In genomic region chr13:9191172-9192140, GRCm38 (mm10) we compare ENCODE assay signal across 9 mouse cellular contexts.
DNase-seq lines count a peak whose midpoint lies in the region; ATAC-seq and TF ChIP-seq lines count a peak whose summit lies in the region.
"Had no signal": no experiment of that assay in that cellular context is flagged by ENCODE, and none has a peak within 500 bp of the region (broad histone marks: within the 10 kb centered on the region; RNA-seq: fewer than 3 reads in every experiment).

No protein-coding gene starts in this region.

- H3K4me2 ChIP-seq in kidney, embryonic 15.5 days = peak overlapping the region; percentile 2; the same call in 1 of the 2 replicates
- H3K4me2 ChIP-seq in midbrain, postnatal 0 days (ENCODE audit: low read depth, low read length, poor library complexity, severe bottlenecking) = peak overlapping the region; percentile 10; the same call in 1 of the 2 replicates
- H3K4me2 ChIP-seq: neural tube, embryonic 12.5 days had no signal

- no peaks in the 10 kb centered on the region for H3K36me3 ChIP-seq in kidney, embryonic 15.5 days
- H3K36me3 ChIP-seq in midbrain, postnatal 0 days (ENCODE audit: insufficient read depth, low read length) = no peaks in the 10 kb centered on the region
- H3K36me3 ChIP-seq: neural tube, embryonic 12.5 days had no signal

- TF ChIP-seq CTCF in embryonic fibroblast, embryonic 13.5 days (IDR thresholded peaks at IDR 0.05; ENCODE audit: borderline replicate concordance, insufficient read depth, low read length) = no peak
- no peak for TF ChIP-seq CTCF in midbrain, postnatal 0 days (IDR thresholded peaks at IDR 0.05)

- no peak overlapping the region for H3K27ac ChIP-seq in kidney, embryonic 15.5 days
- H3K27ac ChIP-seq in embryonic fibroblast, embryonic 13.5 days (ENCODE audit: insufficient read depth, low read length) = peak overlapping the region; percentile 67
- no peak overlapping the region for H3K27ac ChIP-seq in midbrain, postnatal 0 days (ENCODE audit: low read depth, low read length)
- H3K27ac ChIP-seq: neural tube, embryonic 12.5 days had no signal

- no peak for DNase-seq in kidney, adult 9 months
- DNase-seq in ZHBTc4 (ENCODE audit: low read depth, low spot score) = peak; percentile 28
- peak; percentile 47 to 51 for DNase-seq in heart, postnatal 10 days
- peak; percentile 83 to 86 for DNase-seq in left cerebral cortex, postnatal 36 days (ENCODE audit: low spot score in 2 of 2)
- peak; percentile 10 for DNase-seq in midbrain, postnatal 0 days (ENCODE audit: low spot score)

- H3K27me3 ChIP-seq in kidney, embryonic 15.5 days = no peaks in the 10 kb centered on the region
- no peaks in the 10 kb centered on the region for H3K27me3 ChIP-seq in midbrain, postnatal 0 days (ENCODE audit: insufficient read depth, low read length)
- H3K27me3 ChIP-seq: neural tube, embryonic 12.5 days had no signal

- no peak; the same call in 1 of the 2 replicates for ATAC-seq in kidney, embryonic 15.5 days (replicated peaks; ENCODE audit: low FRiP score)
- ATAC-seq in midbrain, postnatal 0 days (ENCODE audit: low FRiP score) = no peak; the same call in 1 of the 2 replicates
- no peak for ATAC-seq in erythroid progenitor cell, adult 5-6 weeks (replicated peaks; ENCODE audit: low FRiP score, poor library complexity, severe bottlenecking)

- H3K9ac ChIP-seq in kidney, embryonic 15.5 days = no peak overlapping the region
- H3K9ac ChIP-seq in midbrain, postnatal 0 days (replicated peaks; ENCODE audit: low read length, poor library complexity, severe bottlenecking) = no peak overlapping the region
- H3K9ac ChIP-seq: neural tube, embryonic 12.5 days had no signal

- TF ChIP-seq POLR2A in embryonic fibroblast, embryonic 13.5 days (IDR thresholded peaks at IDR 0.05; ENCODE audit: low read depth, low read length) = peak; percentile 39; the same call in 1 of the 2 replicates

- peaks cover 44% of the 10 kb centered on the region for H3K4me1 ChIP-seq in kidney, embryonic 15.5 days
- H3K4me1 ChIP-seq in embryonic fibroblast, embryonic 13.5 days (ENCODE audit: control insufficient read depth, insufficient read depth, low read length) = peaks cover 6% of the 10 kb centered on the region
- no peaks in the 10 kb centered on the region; the same call in 1 of the 2 replicates for H3K4me1 ChIP-seq in midbrain, postnatal 0 days (ENCODE audit: insufficient read depth, low read length)

- intact Hi-C loops in heart, postnatal 10 days (cut with DNase I) = no loop called here
- intact Hi-C loops in left cerebral cortex, postnatal 36 days (cut with DNase I) = loop anchor here (1.0 to 5.0 kb wide), 2 partner anchors 48 to 86 kb away; partner anchors contain the start of gene Dip2c

- H3K4me3 ChIP-seq in kidney, embryonic 15.5 days (replicated peaks) = no peak overlapping the region
- H3K4me3 ChIP-seq in embryonic fibroblast, embryonic 13.5 days (ENCODE audit: insufficient read depth, low read length) = no peak overlapping the region
- no peak overlapping the region for H3K4me3 ChIP-seq in midbrain, postnatal 0 days (ENCODE audit: low read depth, low read length)
- H3K4me3 ChIP-seq: neural tube, embryonic 12.5 days had no signal

- H3K9me3 ChIP-seq in kidney, embryonic 15.5 days (replicated peaks) = no peaks in the 10 kb centered on the region
- no peaks in the 10 kb centered on the region for H3K9me3 ChIP-seq in midbrain, postnatal 0 days (ENCODE audit: low read length)
- H3K9me3 ChIP-seq: neural tube, embryonic 12.5 days had no signal

- 46% methylated on average over 15 of the region's 15 CpGs for WGBS in kidney, embryonic 15.5 days
- WGBS in midbrain, postnatal 0 days = 48% methylated on average over 15 of the region's 15 CpGs
